Mouse (Mus musculus): ENCODE results near the gene Lrba. TPM values are rescaled to one million over a fixed set of nuclear protein-coding genes. Genes with fewer than 3 reads are reported as not detected.

Gene Lrba
- total RNA-seq, 2 experiments from 2014 or later: 29.5 to 30.2 TPM

DNA sequence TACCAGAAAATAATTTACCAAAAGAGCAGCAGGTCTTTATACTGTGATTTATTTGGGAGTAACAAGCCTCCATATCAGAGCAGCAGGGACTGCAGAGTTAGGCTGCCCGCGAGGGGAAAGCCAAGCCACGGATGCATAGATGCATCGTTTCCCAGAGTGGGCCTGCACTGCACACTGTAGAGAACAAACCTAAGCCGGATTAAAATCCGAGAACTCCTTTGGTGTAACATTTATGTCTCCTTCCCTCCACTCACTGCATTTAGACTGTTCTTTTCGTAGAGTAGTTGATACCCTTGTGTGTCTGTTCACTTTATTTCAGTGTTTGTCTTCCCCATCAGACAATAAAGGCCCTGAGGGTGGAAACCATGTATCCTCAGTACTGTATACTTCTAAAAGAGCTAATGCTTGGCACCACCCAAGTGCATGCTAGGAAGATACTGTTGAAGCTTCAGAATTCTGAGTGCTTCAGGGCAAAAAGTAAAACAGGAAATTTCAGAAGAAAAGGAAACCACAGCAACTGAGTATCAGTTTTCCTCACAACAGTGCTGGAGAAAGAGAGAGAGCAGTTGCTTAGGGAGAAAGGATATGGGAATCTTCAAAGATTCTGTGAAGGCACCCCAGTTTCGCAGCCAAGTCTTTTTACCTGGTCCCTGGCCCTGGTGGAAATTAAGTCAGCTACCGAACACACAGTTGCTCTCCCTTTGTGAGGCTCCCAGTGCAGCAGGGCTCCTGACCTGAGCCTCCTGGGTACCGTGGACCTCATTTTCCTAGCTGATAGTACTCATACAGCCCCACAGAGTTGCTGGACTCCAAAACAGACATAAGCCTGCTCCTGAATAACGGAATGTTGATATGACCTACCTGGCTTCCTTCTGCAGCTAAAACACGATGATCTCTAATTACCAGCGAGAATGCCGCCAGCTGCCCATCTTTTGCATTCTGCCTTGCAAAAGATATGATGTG, 530.4 kb downstream of the Lrba start:
- no peak for DNase-seq (ENCODE audit: low spot score in 2 of 2)

DNA sequence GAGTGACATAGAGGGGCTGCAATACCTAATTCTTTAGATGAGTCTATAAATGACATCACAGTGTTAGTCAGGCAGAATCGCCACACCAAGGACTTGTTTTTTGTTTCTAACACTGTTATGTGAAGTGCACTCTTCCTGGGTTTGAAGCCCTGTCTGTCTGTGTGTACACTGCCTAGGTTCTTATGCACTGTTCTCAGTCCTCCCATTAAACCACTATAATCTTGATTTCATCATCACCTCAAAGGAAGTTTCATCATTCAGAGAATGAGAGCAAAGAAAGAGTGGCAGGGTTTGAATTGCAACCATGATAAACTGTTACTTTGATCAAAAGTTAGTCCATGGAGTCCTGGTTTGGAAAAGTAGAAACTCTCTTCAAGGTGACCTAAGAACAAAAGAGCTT, 532.1 kb downstream of the Lrba start:
- no peak for DNase-seq (ENCODE audit: low spot score in 2 of 2)

DNA sequence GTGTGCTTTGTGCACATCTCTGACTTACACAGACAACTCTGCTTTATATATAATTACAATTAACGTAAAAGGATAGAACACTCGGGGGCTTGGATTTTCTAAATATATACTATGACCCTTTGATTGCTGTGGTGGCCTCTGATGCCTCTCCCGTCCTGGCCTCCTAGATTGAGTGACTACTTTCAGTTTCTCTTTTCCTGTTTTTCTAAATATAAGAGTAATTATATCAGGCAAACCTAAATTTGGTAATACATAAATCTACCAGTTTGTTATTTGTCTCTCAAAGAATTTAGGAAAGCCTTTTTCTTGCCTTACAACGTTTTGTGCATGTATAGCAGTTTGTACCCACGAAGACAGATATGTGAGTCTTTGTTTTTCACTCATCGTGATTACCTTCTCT, 534.2 kb downstream of the Lrba start:
- no peak for DNase-seq (ENCODE audit: low spot score in 2 of 2)

GRCm38 (mm10) chr3:86759383-86759782, 534.9 kb downstream of the Lrba start:
- no peak for DNase-seq (ENCODE audit: low spot score in 2 of 2)

DNA sequence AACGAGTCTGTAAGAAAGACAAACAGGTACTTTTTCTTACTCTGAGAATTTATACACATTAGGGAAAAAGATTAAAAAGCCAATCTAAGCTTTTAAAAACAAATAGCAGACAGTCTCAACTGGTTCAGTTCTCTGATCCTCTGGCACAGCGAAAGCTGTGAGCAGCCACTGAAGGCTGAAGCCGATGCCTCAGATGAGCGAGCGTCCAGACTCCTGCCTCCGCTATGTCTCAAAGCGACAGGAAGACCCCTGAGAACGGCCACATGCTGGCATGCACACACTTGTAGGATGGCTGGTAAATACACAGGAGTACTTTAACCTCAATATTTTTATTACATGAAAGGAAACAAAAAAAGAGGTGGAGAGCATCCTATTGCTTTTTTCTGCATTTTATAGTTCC, 535.4 kb downstream of the Lrba start:
- no peak for DNase-seq (ENCODE audit: low spot score in 2 of 2)

DNA sequence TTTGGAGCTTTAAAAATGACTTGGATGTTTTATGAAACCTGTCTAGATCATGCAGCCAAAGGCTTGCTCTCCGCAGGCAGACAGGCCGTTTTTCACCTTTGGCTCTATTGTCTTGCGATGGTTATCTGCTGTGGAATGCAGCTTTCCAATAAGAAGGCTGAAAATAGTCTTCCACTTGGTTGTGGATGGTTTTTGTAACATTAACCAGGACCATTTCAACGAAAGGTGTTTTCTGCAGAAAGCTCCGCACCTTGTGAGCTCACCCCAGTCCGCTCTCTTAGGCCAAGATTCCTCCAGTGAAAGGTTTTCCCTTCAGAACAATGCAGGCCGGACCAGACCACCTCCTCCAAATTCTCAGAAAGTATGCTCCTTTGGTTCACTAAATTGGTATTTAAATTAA, 536.0 kb downstream of the Lrba start:
- no peak for DNase-seq (ENCODE audit: low spot score in 2 of 2)

DNA sequence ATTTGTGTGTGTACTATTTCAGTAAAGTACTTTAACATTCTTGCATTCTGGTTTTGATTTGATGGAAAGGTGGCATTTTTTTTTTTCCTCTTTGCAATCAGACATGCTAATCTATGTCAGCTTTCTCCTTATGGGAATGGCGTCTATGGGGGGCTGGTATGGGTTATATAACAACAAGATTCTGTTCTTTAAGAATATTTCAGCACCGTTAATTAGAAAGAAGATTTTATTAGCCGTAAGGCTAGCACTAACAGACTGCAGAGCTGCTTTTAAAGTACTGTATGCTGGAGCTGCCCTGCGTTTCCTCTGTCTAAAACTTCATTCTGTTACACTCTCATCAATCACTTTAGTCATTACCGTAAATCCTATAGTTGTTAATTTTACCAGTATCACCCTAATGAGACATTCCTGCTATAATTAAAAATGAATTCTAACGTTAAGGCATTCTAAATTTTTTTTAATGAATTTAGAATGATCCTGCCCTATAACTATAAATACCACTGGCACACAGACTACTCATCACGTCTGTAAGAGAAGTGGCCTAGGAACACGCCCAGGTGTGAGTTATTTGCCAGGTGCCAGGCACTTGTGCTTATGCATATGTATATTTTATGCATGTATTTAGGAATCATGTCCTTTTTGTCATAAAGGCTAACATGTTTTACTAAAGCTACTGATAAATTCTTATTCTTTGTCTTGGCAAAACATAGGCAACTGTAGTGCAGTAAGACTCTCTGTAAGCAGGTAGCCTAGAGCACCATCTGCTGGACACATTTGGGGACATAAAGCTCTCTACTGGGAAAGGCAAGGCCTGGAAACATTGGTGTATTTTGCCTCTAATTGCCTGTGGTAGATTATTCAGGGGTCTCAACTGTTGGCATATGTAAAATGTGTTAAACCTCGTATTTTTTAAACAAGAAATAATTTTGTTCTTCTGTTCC, 536.9 kb downstream of the Lrba start:
- peak; percentile 59 to 92 for DNase-seq (ENCODE audit: low spot score in 2 of 2)

GRCm38 (mm10) chr3:86762036-86762415, 537.5 kb downstream of the Lrba start:
- DNase-seq (ENCODE audit: low spot score in 2 of 2): no peak

GRCm38 (mm10) chr3:86762456-86762855, 538.0 kb downstream of the Lrba start:
- DNase-seq (ENCODE audit: low spot score in 2 of 2): no peak

GRCm38 (mm10) chr3:86768553-86768952, 544.1 kb downstream of the Lrba start:
- no peak for DNase-seq (ENCODE audit: low spot score in 2 of 2)

GRCm38 (mm10) chr3:86768969-86769368, 544.5 kb downstream of the Lrba start:
- DNase-seq (ENCODE audit: low spot score in 2 of 2): no peak

DNA sequence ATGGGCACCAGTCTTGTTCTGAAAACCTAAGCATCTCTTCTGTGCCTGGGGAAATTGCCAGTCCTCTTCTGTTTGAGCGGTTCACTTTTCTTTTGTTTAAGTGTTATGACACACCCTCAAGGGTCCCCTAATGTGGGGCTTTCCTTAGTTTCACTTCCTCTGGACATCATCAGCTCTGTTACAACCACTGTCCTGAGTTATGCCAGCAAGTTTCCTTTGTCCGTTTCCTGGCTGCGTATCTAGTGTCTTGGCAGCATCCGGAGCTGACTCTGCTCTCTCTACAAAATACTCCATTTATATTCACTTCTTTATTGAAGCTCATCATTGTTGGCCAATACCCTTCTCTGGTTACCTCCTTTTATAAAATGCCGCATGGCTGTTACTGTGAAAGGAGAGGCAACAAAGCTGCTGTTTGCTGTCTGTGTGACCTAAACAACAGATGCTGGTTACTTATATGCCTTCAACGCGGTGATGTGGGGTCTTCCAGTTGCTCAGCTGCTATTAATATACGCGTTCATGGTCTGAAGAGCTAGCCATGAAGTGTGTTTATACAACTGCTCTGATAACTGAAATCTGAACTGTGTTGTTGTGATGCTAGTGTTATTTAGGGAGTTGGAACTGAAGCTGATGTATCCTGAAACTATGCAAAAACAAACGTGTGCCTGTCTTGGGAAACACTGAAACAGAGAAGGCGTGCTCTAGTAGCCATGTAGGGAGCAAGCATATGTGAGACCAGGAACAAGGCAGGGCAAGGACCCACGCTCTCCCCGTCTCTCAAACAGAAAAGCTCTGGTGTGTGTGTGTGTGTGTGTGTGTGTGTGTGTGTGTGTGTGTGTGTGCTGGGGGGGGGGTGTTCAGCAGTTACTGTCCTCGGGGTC, 550.3 kb downstream of the Lrba start:
- no peak for DNase-seq (ENCODE audit: low spot score in 2 of 2)

GRCm38 (mm10) chr3:86775444-86775828, 551.0 kb downstream of the Lrba start:
- DNase-seq (ENCODE audit: low spot score in 2 of 2): no peak

DNA sequence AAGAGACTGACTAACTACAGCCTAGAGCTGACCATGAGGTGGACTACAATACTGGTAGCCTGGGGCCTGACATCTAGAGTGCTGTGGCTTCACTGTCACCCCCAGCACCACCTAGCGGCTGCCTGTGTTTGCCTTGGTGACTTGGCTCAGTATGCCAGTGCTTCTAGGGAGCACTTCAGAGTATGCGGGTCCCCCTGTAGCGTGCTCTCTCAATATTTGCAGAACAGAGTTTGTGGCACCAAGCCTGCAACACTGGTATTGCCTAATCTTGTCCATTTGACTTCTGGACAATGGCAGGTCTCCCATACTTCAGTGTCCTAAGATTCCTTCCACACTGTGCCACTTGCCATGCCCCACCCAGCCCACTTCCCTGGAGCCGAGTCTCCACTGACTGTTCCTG, 555.2 kb downstream of the Lrba start:
- DNase-seq (ENCODE audit: low spot score in 2 of 2): no peak

DNA sequence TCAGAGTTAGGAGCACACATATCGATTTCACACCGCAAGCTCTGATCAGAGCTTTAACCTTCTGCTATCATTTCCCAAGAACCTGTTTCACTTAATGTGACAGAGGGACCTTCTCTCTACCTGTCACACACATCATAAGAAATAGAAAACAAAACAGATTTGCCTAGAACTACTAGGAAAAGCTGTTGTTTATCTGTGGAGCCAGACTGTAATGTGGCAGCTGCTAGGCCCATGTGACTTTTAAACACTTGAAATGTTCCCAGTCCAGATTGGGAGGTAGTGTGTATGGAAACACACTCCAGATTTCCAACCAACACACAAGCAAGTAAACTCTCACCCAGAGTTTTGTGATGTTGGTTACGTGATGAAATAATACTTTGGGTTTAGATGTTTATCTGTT, 559.6 kb downstream of the Lrba start:
- DNase-seq (ENCODE audit: low spot score in 2 of 2): peak in 1 of 2 experiments; percentile 73

- DNase-seq (ENCODE audit: low spot score in 2 of 2): no peak
Observed at GRCm38 (mm10) chr3:86784930-86785329, 560.5 kb downstream of the Lrba start.

DNA sequence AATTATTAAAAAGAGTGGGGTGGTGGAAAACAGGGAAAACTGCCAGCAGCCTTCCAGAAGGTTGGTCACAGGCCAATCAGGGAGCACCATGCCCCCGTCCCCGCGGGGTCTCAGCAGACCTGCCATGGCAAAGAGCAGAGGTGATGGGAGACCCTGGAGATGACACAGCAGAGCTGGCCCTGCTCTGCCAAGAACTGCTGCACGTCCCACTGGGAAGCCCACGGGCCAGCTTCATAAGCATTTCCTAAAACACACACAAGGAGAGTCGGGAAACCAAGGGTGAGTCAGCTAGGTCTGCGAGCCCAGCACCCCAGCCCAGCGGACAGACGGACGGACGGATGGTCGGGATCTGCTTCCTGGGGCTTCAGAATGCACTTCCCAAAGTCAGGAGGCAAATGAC, 561.8 kb downstream of the Lrba start:
- DNase-seq (ENCODE audit: low spot score in 2 of 2): no peak

DNA sequence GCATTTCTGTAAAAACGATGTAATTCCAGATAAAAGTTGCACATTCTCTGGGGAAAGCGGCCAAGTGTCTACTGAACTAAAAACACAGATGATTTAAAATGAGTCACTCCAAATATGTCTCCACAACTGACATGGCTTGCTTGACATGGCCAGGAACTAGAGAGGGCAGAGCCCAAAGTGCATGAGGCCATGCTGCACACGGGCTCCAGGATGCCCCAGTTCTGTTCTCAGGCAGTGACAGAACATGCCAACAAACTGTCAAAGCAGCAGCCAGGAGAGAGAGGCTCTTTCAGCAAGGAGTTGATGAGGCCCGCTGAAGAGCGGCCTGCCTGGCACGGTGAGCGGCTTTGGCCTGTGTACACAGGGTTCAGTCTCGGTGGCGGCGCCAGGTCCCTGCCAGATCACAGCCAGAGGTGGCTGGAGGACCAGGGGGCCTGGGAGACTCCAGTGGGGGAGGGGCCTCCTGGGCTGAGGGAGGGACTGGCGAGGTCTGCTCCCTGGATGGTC, 562.4 kb downstream of the Lrba start:
- peak; percentile 45 to 71 for DNase-seq (ENCODE audit: low spot score in 2 of 2)

- DNase-seq (ENCODE audit: low spot score in 2 of 2): no peak
Observed at GRCm38 (mm10) chr3:86787423-86788123, 563.1 kb downstream of the Lrba start.

DNA sequence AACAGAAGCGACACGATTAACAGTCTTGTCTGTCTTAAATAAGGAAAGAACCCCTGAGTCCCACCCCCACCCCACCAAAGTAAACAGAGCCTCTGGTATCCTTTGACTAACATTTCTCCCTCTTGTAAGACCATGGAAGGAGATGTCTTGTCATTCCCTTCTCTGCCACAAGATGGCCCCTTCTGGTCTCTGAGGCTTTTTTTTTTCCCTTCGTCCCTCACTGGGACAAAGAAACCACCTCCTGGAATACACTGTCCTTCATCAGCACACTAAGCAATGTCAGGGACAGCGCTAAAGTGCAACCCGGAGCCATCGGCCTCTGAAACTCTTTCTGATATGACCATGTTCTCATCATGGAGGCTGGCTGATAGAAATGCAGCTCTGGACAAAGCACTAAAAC, 564.2 kb downstream of the Lrba start:
- DNase-seq (ENCODE audit: low spot score in 2 of 2): peak in 1 of 2 experiments; percentile 85

Data from layer of hippocampus, adult 18-20 months (tissue).